Mouse (Mus musculus) adrenal gland (tissue): ENCODE measurements at regions not wholly inside any gene's neighbourhood (a gene's known extent, or its start where the extent isn't known, plus 50 kb on each side); places are given as distances from the start of the nearest gene placed in this dataset.
"Not testable (repeated sequence)": the region's sequence is repeated elsewhere in the genome, so short reads cannot be mapped to it uniquely, and the experiment has no call there.

ENCODE experiments used
- intact Hi-C: fragments of 180-260 bp; cut with DNase I; formaldehyde crosslinking; loops from one replicate; pipeline ENCODE4 v1.15.1; 2025

GRCm38 (mm10) chr12:39605289-39605688, 432.5 kb downstream of the Arl4a start:
- intact Hi-C loops = no loop called here

- intact Hi-C loops = no loop called here
These were observed 433.1 kb downstream of the Arl4a start for GRCm38 (mm10) chr12:39604723-39605122.

- intact Hi-C loops = no loop called here
These were observed 443.1 kb downstream of the Arl4a start for GRCm38 (mm10) chr12:39594726-39595125.

GRCm38 (mm10) chr12:39593781-39594180, 444.0 kb downstream of the Arl4a start:
- intact Hi-C loops = not testable (repeated sequence)

GRCm38 (mm10) chr12:39587204-39587909, 450.5 kb downstream of the Arl4a start:
- intact Hi-C loops = no loop called here

GRCm38 (mm10) chr12:39586163-39586562, 451.7 kb downstream of the Arl4a start:
- intact Hi-C loops = no loop called here

GRCm38 (mm10) chr12:39577610-39578009, 460.2 kb downstream of the Arl4a start:
- intact Hi-C loops = no loop called here

GRCm38 (mm10) chr12:39572802-39573201, 465.0 kb downstream of the Arl4a start:
- intact Hi-C loops = no loop called here

GRCm38 (mm10) chr12:39572147-39572546, 465.7 kb downstream of the Arl4a start:
- intact Hi-C loops = no loop called here

GRCm38 (mm10) chr12:39560734-39561446, 476.9 kb downstream of the Arl4a start:
- intact Hi-C loops = no loop called here

- intact Hi-C loops = no loop called here
These were observed 479.3 kb downstream of the Arl4a start for GRCm38 (mm10) chr12:39558491-39558890.

GRCm38 (mm10) chr12:39536326-39536725, 501.5 kb downstream of the Arl4a start:
- intact Hi-C loops = no loop called here

GRCm38 (mm10) chr12:39528121-39528520, 509.7 kb downstream of the Arl4a start:
- intact Hi-C loops = no loop called here

GRCm38 (mm10) chr12:39527216-39527600, 510.6 kb downstream of the Arl4a start:
- intact Hi-C loops = no loop called here

GRCm38 (mm10) chr12:39526535-39527215, 511.1 kb downstream of the Arl4a start:
- intact Hi-C loops = no loop called here

GRCm38 (mm10) chr12:39515690-39516089, 522.1 kb downstream of the Arl4a start:
- intact Hi-C loops = no loop called here

- intact Hi-C loops = loop anchor here (1.0 to 5.0 kb wide), 4 partner anchors 151 to 654 kb away; no protein-coding TSS in a partner anchor
These were observed 527.0 kb downstream of the Arl4a start for GRCm38 (mm10) chr12:39510855-39511254.

- intact Hi-C loops = loop anchor here (1.0 to 5.0 kb wide), 4 partner anchors 152 to 655 kb away; no protein-coding TSS in a partner anchor
These were observed 527.6 kb downstream of the Arl4a start for GRCm38 (mm10) chr12:39510073-39510812.

- intact Hi-C loops = loop anchor here (2.0 to 10.0 kb wide), 4 partner anchors 441 to 1721 kb away; no protein-coding TSS in a partner anchor
These were observed 541.6 kb downstream of the Arl4a start for GRCm38 (mm10) chr12:39496203-39496602.

GRCm38 (mm10) chr12:39493578-39494218, 544.1 kb downstream of the Arl4a start:
- intact Hi-C loops = loop anchor here (2.0 to 10.0 kb wide), 4 partner anchors 439 to 1719 kb away; no protein-coding TSS in a partner anchor

- intact Hi-C loops = loop anchor here (10.0 kb wide), 3 partner anchors 438 to 1718 kb away; no protein-coding TSS in a partner anchor
These were observed 544.7 kb downstream of the Arl4a start for GRCm38 (mm10) chr12:39493114-39493513.
